Mouse (Mus musculus) frontal cortex, postnatal 36 days (tissue): ENCODE measurements around the gene 6430571L13Rik.

Experiments
- DNase-seq, 2 experiments: peaks; one replicate each; pipeline ENCODE4 v3.0.0; 2022; ENCODE audit warnings: low spot score in 2 of 2

6430571L13Rik gene

GRCm38 (mm10) chr9:107340267-107340859, at the start of gene 6430571L13Rik:
TSS of gene 6430571L13Rik (plus strand) at chr9:107340602.
- DNase-seq, result peak; percentile 89 to 92

- DNase-seq, result peak; percentile 81 to 85
These were observed 49.5 kb upstream of the 6430571L13Rik start for GRCm38 (mm10) chr9:107290897-107291296.

- DNase-seq, result peak; percentile 73 to 74
These were observed 46.2 kb upstream of the 6430571L13Rik start for GRCm38 (mm10) chr9:107294249-107294648.

GRCm38 (mm10) chr9:107295616-107296015, 44.8 kb upstream of the 6430571L13Rik start:
- peak; percentile 53 to 55 for DNase-seq

GRCm38 (mm10) chr9:107296016-107296040, 44.6 kb upstream of the 6430571L13Rik start, which contains the start of gene Cish:
TSS of gene Cish (plus strand) at chr9:107296026.
- DNase-seq, result no peak

- no peak for DNase-seq
These were observed 44.4 kb upstream of the 6430571L13Rik start for GRCm38 (mm10) chr9:107296041-107296440.

GRCm38 (mm10) chr9:107296501-107296965, 43.9 kb upstream of the 6430571L13Rik start:
- peak; percentile 93 to 96 for DNase-seq

GRCm38 (mm10) chr9:107297059-107297458, 43.3 kb upstream of the 6430571L13Rik start:
- no peak for DNase-seq

- DNase-seq, result no peak
These were observed 42.7 kb upstream of the 6430571L13Rik start for GRCm38 (mm10) chr9:107297658-107298057.

GRCm38 (mm10) chr9:107298059-107298780, 42.2 kb upstream of the 6430571L13Rik start:
- DNase-seq, result no peak

GRCm38 (mm10) chr9:107298876-107299275, 41.5 kb upstream of the 6430571L13Rik start:
- no peak for DNase-seq

- DNase-seq, result no peak
These were observed 40.6 kb upstream of the 6430571L13Rik start for GRCm38 (mm10) chr9:107299783-107300182.

- no peak for DNase-seq
These were observed 40.0 kb upstream of the 6430571L13Rik start for GRCm38 (mm10) chr9:107300224-107300973.

GRCm38 (mm10) chr9:107301554-107302331, 38.7 kb upstream of the 6430571L13Rik start:
- DNase-seq, result no peak

GRCm38 (mm10) chr9:107302592-107302991, 37.8 kb upstream of the 6430571L13Rik start:
- no peak for DNase-seq

GRCm38 (mm10) chr9:107303121-107303820, 37.1 kb upstream of the 6430571L13Rik start:
- DNase-seq, result no peak

GRCm38 (mm10) chr9:107303900-107304299, 36.5 kb upstream of the 6430571L13Rik start:
- DNase-seq, result no peak

- no peak for DNase-seq
These were observed 36.0 kb upstream of the 6430571L13Rik start for GRCm38 (mm10) chr9:107304383-107304782.

GRCm38 (mm10) chr9:107305012-107305411, 35.4 kb upstream of the 6430571L13Rik start:
- DNase-seq, result no peak

- no peak for DNase-seq
These were observed 34.5 kb upstream of the 6430571L13Rik start for GRCm38 (mm10) chr9:107305601-107306542.
